Comparison of ENCODE assay signal across 26 mouse cellular contexts in genomic region chr5:146158326-146158725, GRCm38 (mm10). TPM values are rescaled to one million over a fixed set of nuclear protein-coding genes. Genes with fewer than 3 reads are reported as not detected.
"Had no signal": no experiment of that assay in that cellular context is flagged by ENCODE, and none has a peak within 500 bp of the region (broad histone marks: within the 10 kb centered on the region; RNA-seq: fewer than 3 reads in every experiment).

No protein-coding gene starts in this region.

RNA-seq across cellular contexts. Expression of gene Gm5565, which starts 2.0 kb away (rescaled TPM):
- polyA plus RNA-seq: heart, embryonic 11.5 days; heart, embryonic 12.5 days; heart, embryonic 13.5 days; heart, embryonic 14.5 days; heart, embryonic 15.5 days; heart, embryonic 16.5 days; heart, postnatal 0 days; hindbrain, embryonic 10.5 days; hindbrain, embryonic 11.5 days; hindbrain, embryonic 12.5 days; hindbrain, embryonic 13.5 days; hindbrain, embryonic 14.5 days; hindbrain, embryonic 15.5 days; hindbrain, embryonic 16.5 days; hindbrain, postnatal 0 days; inflammation-experienced regulatory T-cells, adult 6 months; intestine, embryonic 14.5 days; intestine, embryonic 15.5 days; intestine, embryonic 16.5 days; intestine, postnatal 0 days; kidney, adult 2 months; kidney, embryonic 14.5 days; kidney, embryonic 15.5 days; kidney, embryonic 16.5 days; kidney, postnatal 0 days; large intestine, adult 2 months had no signal

RNA-seq across cellular contexts. Expression of gene Gm6309, which starts 12.2 kb away (rescaled TPM):
- polyA plus RNA-seq: heart, embryonic 11.5 days; heart, embryonic 12.5 days; heart, embryonic 13.5 days; heart, embryonic 14.5 days; heart, embryonic 15.5 days; heart, embryonic 16.5 days; heart, postnatal 0 days; hindbrain, embryonic 10.5 days; hindbrain, embryonic 11.5 days; hindbrain, embryonic 12.5 days; hindbrain, embryonic 13.5 days; hindbrain, embryonic 14.5 days; hindbrain, embryonic 15.5 days; hindbrain, embryonic 16.5 days; hindbrain, postnatal 0 days; inflammation-experienced regulatory T-cells, adult 6 months; intestine, embryonic 14.5 days; intestine, embryonic 15.5 days; intestine, embryonic 16.5 days; intestine, postnatal 0 days; kidney, adult 2 months; kidney, embryonic 14.5 days; kidney, embryonic 15.5 days; kidney, embryonic 16.5 days; kidney, postnatal 0 days; large intestine, adult 2 months had no signal

RNA-seq across cellular contexts. Expression of gene 1700001J03Rik, which starts 26.8 kb away (rescaled TPM):
- polyA plus RNA-seq: heart, embryonic 11.5 days; heart, embryonic 12.5 days; heart, embryonic 13.5 days; heart, embryonic 14.5 days; heart, embryonic 15.5 days; heart, embryonic 16.5 days; heart, postnatal 0 days; hindbrain, embryonic 11.5 days; hindbrain, embryonic 12.5 days; hindbrain, embryonic 13.5 days; hindbrain, embryonic 15.5 days; hindbrain, postnatal 0 days; intestine, embryonic 14.5 days; intestine, embryonic 15.5 days; intestine, embryonic 16.5 days; intestine, postnatal 0 days; kidney, embryonic 14.5 days had no signal
